Mouse (Mus musculus): ENCODE data around the gene Rai1. TPM values are rescaled to one million over a fixed set of nuclear protein-coding genes. Genes with fewer than 3 reads are reported as not detected.

Rai1 gene
- polyA plus RNA-seq (2015; fragmentation: Nextera tagmentation; extraction: Ambion mirVana), result 16.1 and 18.2 TPM in 2 replicates

DNA sequence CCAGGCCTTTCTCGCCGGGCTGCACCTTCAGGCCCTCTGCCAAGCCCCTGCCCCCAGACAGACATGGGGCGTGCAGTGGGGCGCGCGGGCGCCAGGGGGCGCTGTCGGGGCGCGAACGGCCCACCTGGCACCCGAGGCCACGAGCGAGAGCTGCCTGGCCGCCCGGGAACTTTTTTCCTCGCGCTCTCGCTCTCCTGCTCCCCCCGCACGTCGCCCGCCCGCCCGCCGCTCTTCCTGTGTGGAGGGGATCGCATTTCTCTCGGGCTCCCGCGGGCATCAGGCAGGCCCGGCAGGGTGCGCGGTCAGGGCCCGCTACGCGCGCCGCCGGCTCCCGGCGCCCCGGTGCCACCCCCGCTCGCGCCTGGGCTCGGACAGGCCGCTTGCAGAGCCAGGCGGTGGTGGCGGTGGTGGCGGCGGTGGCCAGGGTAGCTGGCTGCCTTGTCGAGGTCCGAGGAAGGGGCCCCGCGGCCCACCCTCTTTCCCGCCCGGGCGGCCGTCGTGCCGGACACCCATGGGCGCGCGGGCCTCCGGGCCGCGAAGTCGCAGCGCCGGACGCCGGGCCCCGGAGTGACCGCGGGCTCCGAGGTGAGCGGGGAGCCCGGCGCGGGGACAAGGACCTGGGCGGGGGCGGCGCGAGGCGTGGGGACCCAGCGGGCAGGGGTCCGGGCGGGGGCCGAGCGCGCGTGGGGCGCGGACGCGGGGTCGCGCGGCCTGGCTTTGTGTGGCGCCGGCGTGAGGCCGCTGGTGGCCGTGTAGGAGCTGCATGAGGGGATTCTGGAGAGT, at the start of gene Rai1:
TSS of gene Rai1 (plus strand) at position 204 of the 783 bp plus-strand sequence.
- peaks cover 72% of the 10 kb centered on the region for H3K4me1 ChIP-seq

DNA sequence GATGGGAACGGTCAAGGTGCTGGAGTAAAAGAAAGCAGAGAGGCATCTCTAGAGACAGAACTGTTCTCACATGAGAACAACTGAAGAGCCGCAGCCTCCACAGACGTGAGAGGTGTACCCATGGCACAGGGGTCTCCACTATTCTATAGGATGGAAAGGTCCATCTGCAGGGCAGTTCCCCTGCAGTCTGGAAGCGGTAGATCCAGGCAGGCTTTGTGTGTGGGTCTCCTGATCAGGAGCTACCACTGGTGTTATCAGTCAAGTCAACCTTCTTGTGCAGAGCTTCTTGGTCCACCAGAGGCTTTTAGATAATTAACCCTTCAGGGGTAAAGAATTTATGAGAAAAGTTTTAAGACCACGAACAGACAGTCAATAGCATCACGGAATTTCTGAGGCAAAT, 48.3 kb upstream of the Rai1 start:
- Histone ChIP-seq H3K4me3 (no peak overlapping the region), H3K9me3 (no peaks in the 10 kb centered on the region), H3K27me3 (replicated peaks) (no peaks in the 10 kb centered on the region), H3K9ac (no peak overlapping the region), H3K4me1 (no peaks in the 10 kb centered on the region), H3K36me3 (no peaks in the 10 kb centered on the region), H3K27ac (replicated peaks) (no peak overlapping the region), H3K4me2 (no peak overlapping the region)
- ATAC-seq (ENCODE audit: extremely low read depth, insufficient number of reproducible peaks, low FRiP score, low TSS enrichment), result no peak
- 72% methylated on average over 6 of the region's 6 CpGs for WGBS

More for the DNA sequence above, at the start of gene Rai1:
- Histone ChIP-seq H3K27ac (replicated peaks) (peak within 1 kb of the TSS; percentile 99), H3K27me3 (replicated peaks) (no peaks in the 10 kb centered on the region), H3K4me2 (peak within 1 kb of the TSS; percentile 81), H3K4me3 (peak within 1 kb of the TSS; percentile 88), H3K9ac (peak within 1 kb of the TSS; percentile 99), H3K9me3 (no peaks in the 10 kb centered on the region), H3K36me3 (no peaks in the 10 kb centered on the region)
- under 1% methylated on average over 38 of the region's 105 CpGs for WGBS
- ATAC-seq (ENCODE audit: extremely low read depth, insufficient number of reproducible peaks, low FRiP score, low TSS enrichment), result peak; percentile 68; the same call in 1 of the 2 replicates

DNA sequence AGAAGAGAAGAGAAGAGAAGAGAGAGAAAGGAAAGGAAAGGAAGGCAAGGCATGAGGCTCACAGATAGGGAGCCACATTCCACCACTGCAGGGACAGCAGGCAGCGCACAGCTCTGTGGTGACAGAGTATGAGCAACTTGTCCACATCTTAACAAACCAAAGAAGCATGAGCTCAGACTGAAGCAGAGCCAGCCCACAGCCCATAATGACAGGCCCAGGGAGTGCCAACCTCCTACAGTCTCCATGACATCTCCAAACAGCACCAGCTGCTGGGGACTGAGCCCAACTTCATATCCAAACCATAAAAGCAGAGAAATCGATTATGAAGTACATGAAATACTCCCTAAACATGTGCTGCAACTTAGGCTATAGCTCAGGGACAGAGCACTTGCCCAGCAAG, 46.8 kb upstream of the Rai1 start:
- Histone ChIP-seq H3K4me3 (no peak overlapping the region), H3K27me3 (replicated peaks) (no peaks in the 10 kb centered on the region), H3K36me3 (no peaks in the 10 kb centered on the region), H3K9ac (no peak overlapping the region), H3K4me1 (no peaks in the 10 kb centered on the region), H3K4me2 (no peak overlapping the region), H3K27ac (replicated peaks) (no peak overlapping the region), H3K9me3 (no peaks in the 10 kb centered on the region)
- ATAC-seq (ENCODE audit: extremely low read depth, insufficient number of reproducible peaks, low FRiP score, low TSS enrichment), result no peak
- WGBS, result 53% methylated on average over 2 of the region's 2 CpGs

DNA sequence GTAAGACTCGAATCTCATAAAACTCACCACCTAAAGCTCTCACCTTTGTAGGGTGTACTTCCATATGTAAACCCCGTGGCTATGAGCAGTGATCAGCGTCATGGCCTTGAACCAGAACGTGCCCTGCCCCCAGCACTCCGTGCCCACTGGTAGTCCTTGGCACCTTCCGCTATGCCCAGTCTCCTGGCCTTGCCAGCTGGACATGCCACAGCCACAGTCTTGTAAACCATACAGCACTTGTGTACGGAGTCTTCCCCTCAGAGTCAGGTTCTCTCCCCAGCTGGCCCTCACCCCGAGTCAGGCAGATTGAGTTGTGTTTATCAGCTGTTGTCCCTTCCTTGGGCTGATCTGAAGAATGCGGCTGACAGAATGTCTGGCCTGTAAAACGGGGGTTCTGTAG, 46.4 kb upstream of the Rai1 start:
- 59% methylated on average over 10 of the region's 10 CpGs for WGBS
- H3K4me2 ChIP-seq, result no peak overlapping the region
- no peaks in the 10 kb centered on the region for H3K9me3 ChIP-seq
- no peak overlapping the region for H3K4me3 ChIP-seq
- H3K27me3 ChIP-seq (replicated peaks), result no peaks in the 10 kb centered on the region
- ATAC-seq (ENCODE audit: extremely low read depth, insufficient number of reproducible peaks, low FRiP score, low TSS enrichment), result no peak
- no peak overlapping the region for H3K9ac ChIP-seq
- no peaks in the 10 kb centered on the region for H3K36me3 ChIP-seq
- no peaks in the 10 kb centered on the region for H3K4me1 ChIP-seq
- no peak overlapping the region for H3K27ac ChIP-seq (replicated peaks)

DNA sequence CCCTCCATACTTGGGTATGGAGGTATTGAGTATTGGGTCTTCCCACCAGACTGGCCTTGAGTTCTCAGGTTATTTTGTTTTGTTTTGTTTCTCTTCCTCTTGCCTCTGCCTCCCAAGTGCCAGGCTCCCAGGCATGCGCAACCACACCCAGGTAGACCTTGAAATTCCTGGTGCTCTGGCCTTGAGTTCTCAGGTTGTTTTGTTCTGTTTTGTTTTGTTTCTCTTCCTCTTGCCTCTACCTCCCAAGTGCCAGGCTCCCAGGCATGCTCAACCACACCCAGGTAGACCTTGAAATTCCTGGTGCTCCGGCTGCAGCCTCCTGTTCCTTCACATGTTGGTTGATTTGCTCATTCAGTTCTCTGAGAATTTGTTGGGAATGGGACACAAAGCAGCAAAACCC, 44.8 kb upstream of the Rai1 start:
- no peak overlapping the region for H3K27ac ChIP-seq (replicated peaks)
- WGBS, result 87% methylated on average over 2 of the region's 2 CpGs

DNA sequence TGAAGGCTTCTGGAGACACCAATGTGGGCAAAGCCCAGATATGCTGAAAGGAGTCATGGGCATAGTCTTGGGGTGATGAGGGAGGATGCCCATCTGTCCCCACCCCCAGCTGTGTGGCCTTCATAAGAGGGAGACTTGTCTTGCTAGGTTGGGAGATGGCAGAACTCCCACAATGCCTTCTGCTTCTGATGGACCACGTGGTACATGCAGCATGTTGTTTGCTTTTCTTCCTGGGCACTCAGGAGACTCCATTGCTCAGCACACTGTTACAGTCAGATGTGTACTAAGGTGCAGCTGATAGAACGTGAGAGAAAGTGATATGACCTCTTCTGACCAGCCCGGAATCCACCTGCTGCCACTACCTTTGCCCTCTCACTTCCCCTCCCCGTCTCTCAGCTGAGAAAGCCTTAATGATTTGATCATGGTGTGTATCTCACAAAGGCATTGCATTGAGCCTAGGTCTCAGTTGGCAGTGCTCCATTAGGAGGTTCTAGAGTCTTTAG, 43.3 kb upstream of the Rai1 start:
- Histone ChIP-seq H3K4me2 (no peak overlapping the region), H3K9ac (no peak overlapping the region), H3K36me3 (no peaks in the 10 kb centered on the region), H3K4me3 (no peak overlapping the region), H3K27ac (replicated peaks) (no peak overlapping the region), H3K4me1 (no peaks in the 10 kb centered on the region), H3K27me3 (replicated peaks) (no peaks in the 10 kb centered on the region), H3K9me3 (no peaks in the 10 kb centered on the region)
- 69% methylated on average over 4 of the region's 4 CpGs for WGBS
- no peak; the same call in 1 of the 2 replicates for ATAC-seq (ENCODE audit: extremely low read depth, insufficient number of reproducible peaks, low FRiP score, low TSS enrichment)

More for the DNA sequence above, 44.8 kb upstream of the Rai1 start:
- Histone ChIP-seq H3K9ac (no peak overlapping the region), H3K4me3 (no peak overlapping the region), H3K36me3 (no peaks in the 10 kb centered on the region), H3K9me3 (no peaks in the 10 kb centered on the region), H3K27me3 (replicated peaks) (no peaks in the 10 kb centered on the region), H3K4me2 (no peak overlapping the region), H3K4me1 (no peaks in the 10 kb centered on the region)
- ATAC-seq (ENCODE audit: extremely low read depth, insufficient number of reproducible peaks, low FRiP score, low TSS enrichment), result no peak

DNA sequence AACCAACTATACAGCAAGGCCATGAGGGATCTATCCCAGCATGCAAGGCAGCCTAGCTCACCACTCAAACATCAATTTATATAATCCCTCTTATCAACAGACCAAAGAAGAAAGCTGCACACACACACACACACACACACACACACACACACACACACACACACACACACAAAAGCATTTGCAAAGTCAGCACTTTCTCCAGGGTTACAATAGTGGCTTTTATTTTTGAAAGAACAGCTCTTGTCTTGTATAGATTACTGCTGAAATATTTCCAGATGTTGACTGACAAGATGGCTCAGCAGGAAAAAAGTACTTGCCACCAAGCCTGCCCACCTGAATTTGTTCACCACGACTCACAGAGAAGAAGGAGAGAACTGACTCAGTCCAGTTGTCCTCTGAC, 39.5 kb upstream of the Rai1 start:
- Histone ChIP-seq H3K4me3 (no peak overlapping the region), H3K27me3 (replicated peaks) (peaks cover 6% of the 10 kb centered on the region; the same call in 1 of the 2 replicates), H3K36me3 (no peaks in the 10 kb centered on the region), H3K9me3 (no peaks in the 10 kb centered on the region), H3K4me2 (no peak overlapping the region), H3K4me1 (no peaks in the 10 kb centered on the region), H3K27ac (replicated peaks) (no peak overlapping the region), H3K9ac (no peak overlapping the region)
- 54% methylated on average over 1 of the region's 1 CpGs for WGBS
- no peak for ATAC-seq (ENCODE audit: extremely low read depth, insufficient number of reproducible peaks, low FRiP score, low TSS enrichment)

DNA sequence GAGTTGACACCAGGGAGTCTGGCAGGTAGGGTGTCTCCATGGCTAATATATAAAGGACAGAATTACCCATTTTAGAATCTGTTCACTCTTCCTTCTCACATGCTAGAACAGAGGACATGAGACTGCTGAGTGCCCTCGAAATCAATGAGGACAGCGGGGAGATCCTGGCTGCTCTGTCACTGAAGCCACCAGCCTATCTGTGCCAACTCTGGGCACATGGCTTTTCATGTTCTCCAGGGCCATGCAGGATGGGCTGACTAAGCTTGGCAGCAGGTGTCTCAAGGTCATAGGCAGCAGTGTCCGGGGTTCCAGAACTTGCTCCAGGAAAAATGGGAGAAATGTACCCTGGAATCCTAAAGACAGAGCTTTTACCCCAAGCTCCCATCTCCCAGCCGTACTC, 37.2 kb upstream of the Rai1 start:
- 79% methylated on average over 4 of the region's 4 CpGs for WGBS
- no peak overlapping the region for H3K4me3 ChIP-seq
- no peaks in the 10 kb centered on the region for H3K36me3 ChIP-seq
- H3K4me2 ChIP-seq, result no peak overlapping the region
- no peak overlapping the region for H3K27ac ChIP-seq (replicated peaks)
- no peak for ATAC-seq (ENCODE audit: extremely low read depth, insufficient number of reproducible peaks, low FRiP score, low TSS enrichment)
- peaks cover 6% of the 10 kb centered on the region; the same call in 1 of the 2 replicates for H3K27me3 ChIP-seq (replicated peaks)
- H3K4me1 ChIP-seq, result no peaks in the 10 kb centered on the region
- no peaks in the 10 kb centered on the region for H3K9me3 ChIP-seq
- no peak overlapping the region for H3K9ac ChIP-seq

DNA sequence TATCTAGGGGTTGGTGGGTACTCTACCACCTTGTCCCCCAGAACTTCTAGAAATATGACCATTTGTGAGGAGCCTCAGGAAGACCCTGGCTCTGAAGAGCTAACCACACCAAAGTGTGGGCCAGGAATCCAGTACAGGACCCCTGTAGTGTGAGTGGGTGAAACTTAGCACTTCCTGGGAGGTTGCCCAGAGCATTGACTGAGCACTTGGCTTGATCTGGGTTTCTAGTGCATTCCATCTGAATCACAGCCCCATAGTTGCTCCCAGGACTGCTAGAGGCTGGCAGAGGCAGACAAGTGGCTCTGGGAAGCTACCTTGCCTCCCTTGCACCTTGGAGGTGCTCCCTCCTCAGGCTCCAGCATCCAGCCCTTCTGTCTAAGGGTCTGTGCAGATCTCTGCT, 36.2 kb upstream of the Rai1 start:
- Histone ChIP-seq H3K9me3 (no peaks in the 10 kb centered on the region), H3K4me1 (no peaks in the 10 kb centered on the region; the same call in 1 of the 2 replicates), H3K27me3 (replicated peaks) (peaks cover 6% of the 10 kb centered on the region; the same call in 1 of the 2 replicates), H3K9ac (no peak overlapping the region), H3K4me3 (no peak overlapping the region), H3K27ac (replicated peaks) (no peak overlapping the region), H3K4me2 (no peak overlapping the region), H3K36me3 (no peaks in the 10 kb centered on the region)
- ATAC-seq (ENCODE audit: extremely low read depth, insufficient number of reproducible peaks, low FRiP score, low TSS enrichment), result no peak

DNA sequence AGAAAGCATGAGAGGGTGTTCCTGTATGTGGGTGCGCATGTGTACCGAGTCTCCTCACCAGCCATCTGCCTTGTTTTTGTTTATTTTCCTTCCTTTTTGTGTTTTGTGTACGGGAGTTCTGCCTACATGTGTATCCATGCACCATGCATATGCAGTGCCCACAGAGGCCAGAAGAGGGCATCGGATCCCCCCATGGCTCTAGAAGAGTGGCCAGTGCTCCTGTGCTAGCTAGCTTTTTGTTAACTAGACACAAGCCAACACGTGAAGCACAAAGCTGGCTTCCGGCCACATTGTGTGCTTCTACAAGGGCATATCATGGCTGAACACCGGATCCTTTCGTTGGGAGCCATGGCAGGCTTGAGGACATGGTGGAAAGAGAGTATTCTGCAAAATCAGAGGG, 34.2 kb upstream of the Rai1 start:
- no peak for ATAC-seq (ENCODE audit: extremely low read depth, insufficient number of reproducible peaks, low FRiP score, low TSS enrichment)
- peaks cover 6% of the 10 kb centered on the region; the same call in 1 of the 2 replicates for H3K27me3 ChIP-seq (replicated peaks)
- no peak overlapping the region for H3K4me2 ChIP-seq
- H3K4me3 ChIP-seq, result no peak overlapping the region
- no peaks in the 10 kb centered on the region for H3K9me3 ChIP-seq
- H3K4me1 ChIP-seq, result peaks cover 8% of the 10 kb centered on the region
- no peak overlapping the region for H3K9ac ChIP-seq
- H3K27ac ChIP-seq (replicated peaks), result no peak overlapping the region
- WGBS, result 36% methylated on average over 8 of the region's 8 CpGs
- H3K36me3 ChIP-seq, result no peaks in the 10 kb centered on the region

DNA sequence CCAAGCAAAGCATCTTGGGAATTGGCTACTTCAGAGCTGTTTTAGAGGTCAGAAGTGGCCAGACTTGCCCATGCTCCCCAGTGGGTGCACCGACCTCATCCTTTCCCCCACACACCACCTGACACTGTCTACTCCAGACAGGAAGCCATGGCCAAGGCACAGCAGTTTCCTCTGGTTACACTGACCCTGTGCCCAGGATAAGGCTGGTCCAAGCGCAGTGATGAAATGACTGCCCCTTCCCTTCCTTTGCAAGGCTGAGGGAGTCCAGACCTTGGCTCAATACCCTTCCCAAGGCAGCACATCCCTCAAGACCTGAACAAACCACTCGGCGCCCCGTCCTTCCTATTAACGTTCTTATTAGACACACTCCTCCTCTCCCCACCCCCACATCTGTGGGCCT, 33.6 kb upstream of the Rai1 start:
- H3K36me3 ChIP-seq, result no peaks in the 10 kb centered on the region
- H3K9ac ChIP-seq, result no peak overlapping the region
- no peak overlapping the region for H3K4me3 ChIP-seq
- no peak overlapping the region for H3K27ac ChIP-seq (replicated peaks)
- H3K27me3 ChIP-seq (replicated peaks), result peaks cover 6% of the 10 kb centered on the region; the same call in 1 of the 2 replicates
- no peaks in the 10 kb centered on the region for H3K9me3 ChIP-seq
- ATAC-seq (ENCODE audit: extremely low read depth, insufficient number of reproducible peaks, low FRiP score, low TSS enrichment), result no peak
- WGBS, result 84% methylated on average over 6 of the region's 6 CpGs
- H3K4me1 ChIP-seq, result peaks cover 8% of the 10 kb centered on the region
- no peak overlapping the region for H3K4me2 ChIP-seq

DNA sequence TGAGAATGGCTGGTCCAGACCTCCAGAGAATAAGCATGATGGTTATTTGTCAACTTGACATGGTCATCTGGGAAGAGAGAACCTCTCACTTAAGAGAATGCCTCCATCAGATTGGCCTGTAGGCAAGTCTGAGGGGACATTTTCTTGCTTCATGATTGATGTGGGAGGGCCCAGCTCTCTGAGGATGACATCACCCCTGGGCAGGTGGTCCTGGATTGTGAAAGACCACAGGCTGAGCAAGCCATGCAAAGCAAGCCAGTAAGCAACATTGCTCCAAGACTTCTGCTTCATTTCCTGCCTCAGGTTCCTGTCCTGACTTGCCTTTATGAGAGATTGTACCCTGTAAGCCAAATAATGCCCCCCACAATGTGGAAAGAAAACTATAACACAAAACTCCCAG, 31.7 kb upstream of the Rai1 start:
- Histone ChIP-seq H3K4me2 (no peak overlapping the region), H3K27ac (replicated peaks) (no peak overlapping the region), H3K9me3 (no peaks in the 10 kb centered on the region), H3K36me3 (no peaks in the 10 kb centered on the region), H3K4me3 (no peak overlapping the region), H3K9ac (no peak overlapping the region), H3K27me3 (replicated peaks) (peaks cover 6% of the 10 kb centered on the region; the same call in 1 of the 2 replicates), H3K4me1 (peaks cover 8% of the 10 kb centered on the region)
- no peak for ATAC-seq (ENCODE audit: extremely low read depth, insufficient number of reproducible peaks, low FRiP score, low TSS enrichment)
